Mouse (Mus musculus) stomach, embryonic 15.5 days (tissue): ENCODE measurements around the gene Rab5if. TPM values are rescaled to one million over a fixed set of nuclear protein-coding genes. Genes with fewer than 3 reads are reported as not detected.
"Not testable (repeated sequence)": the region's sequence is repeated elsewhere in the genome, so short reads cannot be mapped to it uniquely, and the experiment has no call there.

Experiments used
- ATAC-seq: fragments of 200-750 bp; cut with Nextera tagmentation; 2 replicates; pipeline ENCODE4 v1.8.0; 2017; ENCODE audit warnings: low read depth, moderate number of reproducible peaks, moderate TSS enrichment; ENCODE audit not compliant: insufficient read depth, low FRiP score
- H3K27ac ChIP-seq: fragments of 300-500 bp; sonication (generic); 2 replicates; pipeline ENCODE4 v1.5.1; 2015; ENCODE audit warnings: mild to moderate bottlenecking, inconsistent platforms
- H3K27me3 ChIP-seq: fragments of 300-500 bp; sonication (generic); replicated peaks from 2 replicates; pipeline ENCODE4 v1.6.1; 2015; ENCODE audit warnings: inconsistent platforms
- H3K36me3 ChIP-seq: fragments of 300-500 bp; sonication (generic); 2 replicates; pipeline ENCODE4 v1.6.1; 2015; ENCODE audit warnings: inconsistent platforms
- H3K4me1 ChIP-seq: fragments of 300-500 bp; sonication (generic); 2 replicates; pipeline ENCODE4 v1.6.1; 2015; ENCODE audit warnings: inconsistent platforms
- H3K4me2 ChIP-seq: fragments of 300-500 bp; sonication (generic); 2 replicates; pipeline ENCODE4 v1.6.1; 2015; ENCODE audit warnings: mild to moderate bottlenecking, inconsistent platforms
- H3K4me3 ChIP-seq: fragments of 300-500 bp; sonication (generic); replicated peaks from 2 replicates; pipeline ENCODE4 v1.5.1; 2015; ENCODE audit warnings: inconsistent platforms
- H3K9ac ChIP-seq: fragments of 300-500 bp; sonication (generic); 2 replicates; pipeline ENCODE4 v1.6.1; 2015; ENCODE audit warnings: inconsistent platforms
- H3K9me3 ChIP-seq: fragments of 300-500 bp; sonication (generic); 2 replicates; pipeline ENCODE4 v1.6.1; 2016; ENCODE audit warnings: inconsistent platforms
- WGBS: fragments of 180-500 bp; shearing (Covaris S2); methylation state at CpG from one replicate; pipeline ENCODE4 v1.1.7; 2015; 5-methylcytosine and 5-hydroxymethylcytosine counted together
- polyA plus RNA-seq: library from polyadenylated mRNA; unstranded; fragments of >200 nt; fragmentation: Nextera tagmentation; extraction: Ambion mirVana; gene quantifications from 2 replicates; pipeline ENCODE4 v1.2.1, GENCODE M21; 2015

Gene Rab5if
- 224 and 234 TPM in 2 replicates for polyA plus RNA-seq

DNA sequence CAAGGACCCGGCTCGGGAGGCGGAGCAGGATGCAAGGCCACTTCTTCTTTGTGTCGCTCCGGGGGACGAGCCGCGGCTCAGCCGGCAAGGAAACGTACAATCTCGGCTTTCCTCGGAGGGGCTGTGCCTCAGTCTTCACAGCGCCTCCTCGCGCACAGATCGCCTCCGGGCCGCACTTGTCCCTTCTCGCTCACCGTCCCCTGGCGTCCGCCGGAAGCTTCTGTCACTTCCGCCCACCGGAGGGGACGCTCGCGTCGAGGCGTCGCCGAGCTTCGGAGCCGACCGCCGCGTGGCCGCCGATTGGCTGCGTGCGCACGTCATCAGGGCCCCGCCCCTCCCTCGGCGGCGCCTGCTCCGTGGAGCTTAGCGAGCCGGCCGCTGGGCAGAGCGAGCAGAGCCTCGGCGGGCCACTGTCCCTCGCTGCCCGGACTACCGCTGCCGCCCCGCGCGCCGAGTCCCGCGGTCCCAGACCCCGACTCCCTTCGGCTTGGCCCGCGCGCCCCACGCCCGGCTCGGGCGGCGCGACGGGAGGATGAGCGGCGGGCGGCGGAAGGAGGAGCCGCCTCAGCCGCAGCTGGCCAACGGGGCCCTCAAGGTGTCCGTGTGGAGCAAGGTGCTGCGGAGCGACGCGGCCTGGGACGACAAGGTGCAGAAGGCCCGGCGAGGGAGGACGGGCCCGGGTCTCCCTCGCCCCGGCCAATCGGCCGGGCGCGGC, at the start of gene Rab5if:
TSS of gene Rab5if (plus strand) at position 357 of the 715 bp plus-strand sequence.
- no peaks in the 10 kb centered on the region for H3K27me3 ChIP-seq
- peak within 1 kb of the TSS; percentile 92 for H3K27ac ChIP-seq
- under 1% methylated on average over 95 of the region's 98 CpGs for WGBS
- peak within 1 kb of the TSS; percentile 96 for H3K9ac ChIP-seq
- H3K9me3 ChIP-seq = no peaks in the 10 kb centered on the region
- H3K36me3 ChIP-seq = peaks cover 9% of the 10 kb centered on the region; the same call in 1 of the 2 replicates
- H3K4me1 ChIP-seq = peaks cover 28% of the 10 kb centered on the region; the same call in 1 of the 2 replicates
- peak; percentile 96 for ATAC-seq
- H3K4me2 ChIP-seq = peak within 1 kb of the TSS; percentile 76
- peak within 1 kb of the TSS; percentile 97 for H3K4me3 ChIP-seq

DNA sequence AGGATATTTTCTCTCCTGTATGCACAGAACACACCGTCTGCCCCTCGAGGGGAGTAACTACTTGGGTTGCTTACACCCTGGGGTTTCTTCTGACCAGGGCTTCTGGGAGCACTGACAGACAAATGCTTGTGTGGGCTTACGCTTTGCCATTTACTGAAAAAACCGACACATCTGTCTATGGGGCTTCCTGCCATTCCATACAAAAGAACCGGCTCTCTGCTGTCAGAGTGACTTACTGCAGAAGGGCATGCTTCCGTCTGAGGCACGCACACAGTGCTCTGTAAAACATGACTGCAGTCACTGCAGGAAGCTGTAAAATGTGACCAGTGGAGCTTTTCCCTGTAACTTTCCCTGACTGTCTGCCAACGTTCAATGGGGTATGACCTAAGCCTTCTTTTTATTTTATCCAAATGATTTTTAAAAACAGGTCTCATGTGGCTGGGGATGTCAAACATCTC, 48.6 kb upstream of the Rab5if start:
- Histone ChIP-seq H3K4me2 (no peak overlapping the region), H3K9me3 (no peaks in the 10 kb centered on the region), H3K36me3 (no peaks in the 10 kb centered on the region), H3K4me3 (no peak overlapping the region), H3K4me1 (peaks cover 13% of the 10 kb centered on the region; the same call in 1 of the 2 replicates), H3K27me3 (no peaks in the 10 kb centered on the region), H3K27ac (peak overlapping the region; percentile 67), H3K9ac (no peak overlapping the region)
- WGBS = 12% methylated on average over 8 of the region's 8 CpGs
- no peak for ATAC-seq

DNA sequence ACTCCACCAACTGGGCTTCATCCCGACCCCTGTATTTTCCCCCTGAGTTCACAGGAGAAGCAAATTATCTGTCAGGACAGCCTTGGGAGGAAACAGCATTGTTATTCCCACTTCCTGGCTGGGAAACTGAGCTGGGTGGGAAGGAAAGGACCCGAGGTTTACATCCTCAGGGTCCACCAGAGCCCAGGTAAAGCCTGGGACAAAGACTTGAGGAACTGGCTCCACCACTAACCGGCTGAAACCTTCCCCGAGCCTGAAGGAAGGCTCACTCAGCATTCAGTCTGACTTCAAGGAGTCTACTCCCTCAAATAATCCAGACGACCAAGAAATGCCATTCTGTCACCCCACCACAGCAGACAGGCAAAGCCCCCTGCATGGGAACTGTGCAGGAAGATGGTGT, 48.0 kb upstream of the Rab5if start:
- no peak overlapping the region for H3K9ac ChIP-seq
- peak overlapping the region; percentile 67 for H3K27ac ChIP-seq
- no peak for ATAC-seq

DNA sequence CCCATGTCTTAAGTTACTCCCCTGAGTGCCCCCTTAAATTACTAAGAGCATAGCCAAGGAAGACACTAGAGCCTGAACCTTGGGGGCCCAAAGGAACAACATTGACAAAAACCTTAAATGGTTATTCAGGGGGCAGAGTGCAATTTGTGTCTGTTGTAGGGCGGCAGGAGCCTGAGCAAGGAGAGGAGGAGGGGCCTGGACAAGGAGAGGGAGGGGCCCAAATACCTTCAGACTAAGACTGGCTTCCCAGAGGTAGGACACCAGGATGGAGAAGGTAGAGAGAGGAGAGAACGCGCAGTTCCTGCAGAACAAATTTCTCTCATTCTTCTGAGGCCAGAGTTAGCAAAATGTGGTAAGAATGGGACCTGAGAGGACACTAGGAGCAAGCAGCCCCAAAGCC, 47.5 kb upstream of the Rab5if start:
- H3K4me2 ChIP-seq = no peak overlapping the region
- H3K27me3 ChIP-seq = no peaks in the 10 kb centered on the region
- no peak for ATAC-seq
- no peaks in the 10 kb centered on the region for H3K9me3 ChIP-seq
- H3K36me3 ChIP-seq = no peaks in the 10 kb centered on the region
- no peak overlapping the region for H3K4me3 ChIP-seq
- H3K4me1 ChIP-seq = peaks cover 13% of the 10 kb centered on the region; the same call in 1 of the 2 replicates
- peak overlapping the region; percentile 67; the same call in 1 of the 2 replicates for H3K27ac ChIP-seq
- H3K9ac ChIP-seq = no peak overlapping the region
- WGBS = 52% methylated on average over 3 of the region's 3 CpGs

More for the DNA sequence above, 48.0 kb upstream of the Rab5if start:
- peaks cover 13% of the 10 kb centered on the region; the same call in 1 of the 2 replicates for H3K4me1 ChIP-seq
- 17% methylated on average over 5 of the region's 5 CpGs for WGBS
- H3K9me3 ChIP-seq = no peaks in the 10 kb centered on the region
- H3K4me2 ChIP-seq = no peak overlapping the region
- no peaks in the 10 kb centered on the region for H3K27me3 ChIP-seq
- H3K36me3 ChIP-seq = no peaks in the 10 kb centered on the region
- H3K4me3 ChIP-seq = no peak overlapping the region

DNA sequence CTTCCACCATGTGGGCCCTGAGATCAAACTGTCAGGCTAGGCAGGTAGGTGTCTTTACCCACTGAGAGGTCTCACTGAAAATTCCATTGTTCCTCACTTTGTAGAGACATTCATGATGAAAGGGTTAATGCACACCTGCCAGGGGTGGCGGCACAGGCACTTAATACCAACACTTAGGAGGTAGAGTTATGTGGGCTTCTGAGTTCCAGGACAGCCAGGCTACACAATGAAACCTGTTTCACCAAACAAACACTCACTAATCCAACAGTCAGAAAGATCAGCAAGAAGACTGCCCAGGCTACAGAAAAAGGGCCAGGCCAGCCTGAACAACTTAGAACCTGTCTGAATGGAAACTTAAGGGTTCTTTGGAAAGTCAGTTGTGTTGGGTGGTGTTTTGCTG, 46.8 kb upstream of the Rab5if start:
- H3K4me1 ChIP-seq = peaks cover 13% of the 10 kb centered on the region; the same call in 1 of the 2 replicates
- no peak overlapping the region for H3K9ac ChIP-seq
- 55% methylated on average over 1 of the region's 1 CpGs for WGBS
- no peak overlapping the region for H3K27ac ChIP-seq
- H3K4me3 ChIP-seq = no peak overlapping the region
- no peak for ATAC-seq
- no peak overlapping the region for H3K4me2 ChIP-seq
- H3K9me3 ChIP-seq = no peaks in the 10 kb centered on the region
- no peaks in the 10 kb centered on the region for H3K36me3 ChIP-seq
- H3K27me3 ChIP-seq = no peaks in the 10 kb centered on the region

DNA sequence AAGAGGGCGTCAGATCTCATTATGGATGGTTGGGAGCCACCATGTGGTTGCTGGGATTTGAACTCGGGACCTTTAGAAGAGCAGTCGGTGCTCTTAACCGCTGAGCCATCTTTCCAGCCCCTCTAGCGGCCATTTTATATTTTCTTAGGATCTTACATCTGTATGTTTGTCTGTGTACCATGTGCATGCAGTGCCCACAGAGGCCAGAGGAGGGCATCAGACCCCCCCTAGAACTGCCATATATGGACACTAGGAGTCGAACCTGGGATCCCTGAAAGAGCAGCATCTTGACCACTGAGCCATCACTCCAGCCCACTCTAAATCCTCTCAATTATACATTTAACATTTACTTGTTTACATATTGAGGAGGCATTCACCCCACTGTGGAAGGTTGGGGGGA, 37.8 kb upstream of the Rab5if start:
- H3K9me3 ChIP-seq, H3K27me3 ChIP-seq, H3K9ac ChIP-seq, H3K4me3 ChIP-seq, ATAC-seq, H3K4me1 ChIP-seq, H3K27ac ChIP-seq, H3K4me2 ChIP-seq, H3K36me3 ChIP-seq: not testable (repeated sequence)
- 87% methylated on average over 6 of the region's 6 CpGs for WGBS

DNA sequence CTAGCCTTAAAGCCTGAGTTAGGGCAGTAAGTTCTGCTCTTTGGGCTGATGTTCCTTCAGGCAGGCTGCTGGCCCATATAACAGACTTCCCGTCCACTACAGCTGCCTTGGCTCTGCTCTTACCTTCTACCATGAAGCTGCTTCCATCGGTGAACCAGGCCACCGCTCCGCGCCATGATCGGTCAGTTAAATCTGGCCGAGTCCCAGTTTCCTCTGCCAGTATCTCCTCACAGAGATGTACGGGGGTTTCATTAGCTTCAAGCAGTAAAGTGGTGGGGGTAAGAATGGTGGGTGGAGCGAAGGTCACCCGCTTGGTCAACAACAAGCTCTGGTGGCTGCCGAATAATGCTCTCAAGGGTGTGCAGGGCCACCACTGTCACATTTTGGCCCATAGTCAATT, 28.6 kb upstream of the Rab5if start:
- Histone ChIP-seq H3K9ac (no peak overlapping the region), H3K4me2 (no peak overlapping the region), H3K4me1 (0 out of 2 replicates have a peak, but pooled peaks cover 3% of the 10 kb centered on the region), H3K36me3 (peaks cover 55% of the 10 kb centered on the region), H3K27ac (no peak overlapping the region), H3K4me3 (no peak overlapping the region), H3K27me3 (no peaks in the 10 kb centered on the region), H3K9me3 (0 out of 2 replicates have a peak, but pooled peaks cover 4% of the 10 kb centered on the region)
- WGBS = 94% methylated on average over 11 of the region's 11 CpGs
- ATAC-seq = no peak

DNA sequence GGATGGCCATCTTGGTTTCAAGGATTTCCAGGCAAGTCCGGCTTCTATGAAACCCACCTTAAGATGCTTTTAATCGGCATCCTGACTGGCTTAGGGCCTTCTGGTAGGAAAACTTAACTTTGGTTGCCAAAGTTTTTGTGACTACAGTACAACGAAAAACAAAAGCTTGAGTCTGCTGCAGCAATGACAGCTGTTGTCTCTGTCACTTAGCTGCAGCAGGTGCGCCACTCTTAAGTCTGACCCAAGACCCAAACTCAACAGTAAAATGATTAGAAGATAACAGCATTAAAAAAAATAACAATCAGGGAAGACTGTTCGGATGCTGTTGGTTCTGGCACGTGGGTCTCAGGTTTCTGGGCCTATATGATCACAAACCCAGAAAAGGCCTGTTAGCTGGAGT, 24.1 kb upstream of the Rab5if start:
- no peaks in the 10 kb centered on the region for H3K9me3 ChIP-seq
- no peak overlapping the region for H3K9ac ChIP-seq
- H3K4me3 ChIP-seq = peak overlapping the region; percentile 83
- ATAC-seq = no peak
- peaks cover 15% of the 10 kb centered on the region for H3K36me3 ChIP-seq
- peaks cover 32% of the 10 kb centered on the region for H3K4me1 ChIP-seq
- H3K27ac ChIP-seq = peak overlapping the region; percentile 95
- H3K4me2 ChIP-seq = peak overlapping the region; percentile 87
- WGBS = 62% methylated on average over 6 of the region's 6 CpGs
- no peaks in the 10 kb centered on the region for H3K27me3 ChIP-seq

DNA sequence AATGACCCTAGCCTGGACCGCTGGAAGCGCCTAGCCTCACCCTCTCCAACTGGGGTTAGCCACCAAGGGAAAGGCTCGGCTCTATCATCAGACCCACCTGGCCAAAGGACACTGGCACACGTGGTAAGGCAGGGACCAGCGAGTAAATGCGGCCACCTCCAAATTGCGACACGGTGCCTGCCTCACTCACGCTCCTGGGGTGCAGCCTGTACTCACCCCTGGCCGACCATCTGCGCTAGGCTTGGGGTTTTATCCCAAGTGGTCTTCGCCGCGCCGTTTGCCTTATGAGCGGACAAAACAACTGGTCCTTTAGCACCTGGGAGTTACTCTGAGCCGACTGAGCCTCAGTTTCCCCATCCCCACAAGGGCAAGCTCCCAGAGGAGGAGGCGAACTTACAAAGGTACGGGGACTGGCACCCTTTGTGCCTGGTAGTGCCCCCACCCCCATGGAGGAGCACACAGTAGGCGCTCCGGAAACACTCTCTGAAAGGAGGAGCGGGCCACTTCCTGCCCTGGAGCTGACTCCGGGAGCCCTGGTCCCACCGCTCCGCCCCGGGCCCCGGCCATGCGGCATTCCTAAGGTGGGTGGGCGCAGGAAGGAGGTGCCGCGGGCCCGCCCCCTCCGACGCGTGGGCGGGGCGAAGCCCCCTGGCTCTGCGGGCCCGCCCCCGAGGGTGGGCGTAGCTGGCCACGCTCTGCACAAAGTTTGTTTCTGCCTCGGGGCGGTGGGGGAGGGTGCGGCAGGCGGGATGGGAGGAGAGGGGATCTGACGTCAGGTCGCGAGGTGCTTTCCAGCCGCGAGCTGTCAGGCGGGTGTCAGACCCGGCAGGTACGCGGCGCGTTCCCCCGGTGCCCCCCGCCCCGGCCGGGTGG, 23.4 kb upstream of the Rab5if start, which contains the start of gene Tgif2:
TSS of gene Tgif2 (plus strand) at position 689 of the 873 bp plus-strand sequence.
- peak; percentile 85 for ATAC-seq
- Histone ChIP-seq H3K4me3 (peak within 1 kb of the TSS; percentile 83), H3K9me3 (no peaks in the 10 kb centered on the region), H3K4me1 (peaks cover 38% of the 10 kb centered on the region), H3K27ac (peak within 1 kb of the TSS; percentile 95), H3K9ac (peak within 1 kb of the TSS; percentile 84), H3K4me2 (peak within 1 kb of the TSS; percentile 87), H3K36me3 (peaks cover 9% of the 10 kb centered on the region), H3K27me3 (no peaks in the 10 kb centered on the region)
- WGBS = 2% methylated on average over 61 of the region's 61 CpGs

DNA sequence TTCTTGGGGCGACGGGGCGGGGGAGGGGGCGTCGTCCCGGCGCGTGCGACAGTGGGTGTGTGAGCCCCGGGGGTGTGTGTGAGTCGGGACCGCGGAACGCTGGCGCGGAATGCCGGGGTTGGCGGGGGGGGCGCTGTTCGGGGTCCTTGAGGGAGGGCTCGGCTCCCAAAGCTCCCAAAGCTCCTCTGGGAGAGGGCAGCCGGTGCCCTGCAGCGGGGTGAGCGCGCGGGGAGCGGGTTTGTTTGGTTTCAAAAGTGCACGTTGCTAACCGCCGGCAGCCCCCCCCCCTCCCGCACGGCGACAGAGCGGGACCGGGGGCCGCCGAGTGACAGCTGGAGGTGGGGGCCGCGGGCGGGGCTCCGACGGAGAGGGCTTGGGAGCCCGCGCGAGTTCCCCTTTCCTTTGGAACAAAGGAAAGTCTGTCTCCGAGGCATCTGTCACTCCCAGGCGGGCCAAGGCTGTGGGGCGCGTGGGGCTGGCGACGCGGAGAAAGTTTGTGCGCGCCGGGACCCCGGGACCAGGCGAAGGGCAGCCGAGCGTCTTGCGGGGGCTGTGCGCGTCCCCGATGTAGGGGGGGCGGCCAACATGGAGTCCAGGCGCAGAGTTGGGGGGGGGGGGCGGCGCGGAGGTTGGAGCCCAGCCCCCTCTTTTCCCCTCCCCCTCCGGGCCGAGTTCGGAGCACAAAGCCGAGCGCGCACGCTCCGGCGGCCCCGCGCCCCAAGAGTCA, 22.5 kb upstream of the Rab5if start:
- WGBS = 1% methylated on average over 63 of the region's 79 CpGs
- Histone ChIP-seq H3K4me1 (peaks cover 47% of the 10 kb centered on the region), H3K4me3 (peak overlapping the region; percentile 83), H3K4me2 (peak overlapping the region; percentile 87), H3K27ac (peak overlapping the region; percentile 95), H3K36me3 (peaks cover 2% of the 10 kb centered on the region; the same call in 1 of the 2 replicates), H3K9ac (peak overlapping the region; percentile 84), H3K9me3 (no peaks in the 10 kb centered on the region), H3K27me3 (no peaks in the 10 kb centered on the region)
- peak; percentile 20; the same call in 1 of the 2 replicates for ATAC-seq
